Mouse (Mus musculus): ENCODE data around the gene Zfp157. TPM values are rescaled to one million over a fixed set of nuclear protein-coding genes. Genes with fewer than 3 reads are reported as not detected.
"Not testable (repeated sequence)": the region's sequence is repeated elsewhere in the genome, so short reads cannot be mapped to it uniquely, and the experiment has no call there.

Gene Zfp157
- total and polyA plus RNA-seq, 3 experiments: 7.8 to 12.7 (median 8.6) TPM

GRCm38 (mm10) chr5:138397795-138398337 lies 43.4 kb upstream of the Zfp157 start:
- no peak for TF ChIP-seq KAT2A (IDR thresholded peaks at IDR 0.05; ENCODE audit: insufficient replicate concordance, low read length)
- TF ChIP-seq E2F4 (IDR thresholded peaks at IDR 0.05; ENCODE audit: insufficient replicate concordance, low read depth, low read length): no peak
- TF ChIP-seq ZKSCAN1 (IDR thresholded peaks at IDR 0.05; ENCODE audit: borderline replicate concordance, low read depth, low read length): no peak
- TF ChIP-seq GABPA (IDR thresholded peaks at IDR 0.05; ENCODE audit: insufficient replicate concordance, low read depth, low read length): no peak
- no peak for TF ChIP-seq ZNF384 (IDR thresholded peaks at IDR 0.05; ENCODE audit: low read depth, low read length)
- no peak for TF ChIP-seq ELF1 (IDR thresholded peaks at IDR 0.05; ENCODE audit: low read depth, low read length)
- no peak for TF ChIP-seq NRF1 (IDR thresholded peaks at IDR 0.05; ENCODE audit: low read depth, low read length)
- TF ChIP-seq MYC (IDR thresholded peaks at IDR 0.05; ENCODE audit: low read depth, low read length): no peak
- no peak for TF ChIP-seq MAX (IDR thresholded peaks at IDR 0.05; ENCODE audit: low read length)
- no peak for TF ChIP-seq UBTF (IDR thresholded peaks at IDR 0.05; ENCODE audit: low read depth, low read length)
- no peak for TF ChIP-seq CHD2 (IDR thresholded peaks at IDR 0.05; ENCODE audit: low read length)
- TF ChIP-seq NELFE (IDR thresholded peaks at IDR 0.05; ENCODE audit: low read depth, low read length): no peak
- no peak for TF ChIP-seq SIN3A (IDR thresholded peaks at IDR 0.05; ENCODE audit: low read length)
- no peak for TF ChIP-seq JUN (IDR thresholded peaks at IDR 0.05; ENCODE audit: insufficient read depth, low read depth, low read length)
- no peak for TF ChIP-seq TCF12 (IDR thresholded peaks at IDR 0.05; ENCODE audit: low read depth, low read length)
- no peak for TF ChIP-seq POLR2AphosphoS2 (IDR thresholded peaks at IDR 0.05; ENCODE audit: low read depth, low read length)
- TF ChIP-seq PAX5 (IDR thresholded peaks at IDR 0.05; ENCODE audit: low read length): no peak
- Histone ChIP-seq H3K4me3 (replicated peaks in 1 of 3; ENCODE audit: low read depth in 2 of 3, low read length in 2 of 3, poor library complexity in 1 of 3) (no peak overlapping the region), H3K27ac (ENCODE audit: insufficient read depth, low read depth) (no peak overlapping the region), H3K9me3 (replicated peaks; ENCODE audit: low read length) (no peaks in the 10 kb centered on the region), H3K9ac (ENCODE audit: insufficient read depth, low read depth) (no peak overlapping the region), H3K4me2 (ENCODE audit: insufficient read depth, low read depth, poor library complexity, severe bottlenecking) (no peak overlapping the region), H3K79me2 (replicated peaks; ENCODE audit: control insufficient read depth, extremely low read depth, insufficient read depth, poor library complexity, severe bottlenecking) (no peaks in the 10 kb centered on the region), H3K36me3 (replicated peaks in 1 of 2; ENCODE audit: control insufficient read depth in 1 of 2, insufficient read depth in 1 of 2, low read length in 1 of 2) (no peaks in the 10 kb centered on the region), H3K4me1 (ENCODE audit: control insufficient read depth in 1 of 2, insufficient read depth in 2 of 2) (no peaks in the 10 kb centered on the region), H3K27me3 (replicated peaks) (peaks cover 17% of the 10 kb centered on the region)
- in situ Hi-C loops (cut with MboI; ENCODE audit: low pct_ligation_motif_present, low pct_unique_long_range_greater_than_20kb, low sequenced_read_pairs) (no loop called here), dilution Hi-C loops (cut with MboI; ENCODE audit: extremely low pct_ligation_motif_present, extremely low pct_unique_long_range_greater_than_20kb, low sequenced_read_pairs) (no loop called here)
- DNase-seq (ENCODE audit: extremely low read depth): no peak

DNA sequence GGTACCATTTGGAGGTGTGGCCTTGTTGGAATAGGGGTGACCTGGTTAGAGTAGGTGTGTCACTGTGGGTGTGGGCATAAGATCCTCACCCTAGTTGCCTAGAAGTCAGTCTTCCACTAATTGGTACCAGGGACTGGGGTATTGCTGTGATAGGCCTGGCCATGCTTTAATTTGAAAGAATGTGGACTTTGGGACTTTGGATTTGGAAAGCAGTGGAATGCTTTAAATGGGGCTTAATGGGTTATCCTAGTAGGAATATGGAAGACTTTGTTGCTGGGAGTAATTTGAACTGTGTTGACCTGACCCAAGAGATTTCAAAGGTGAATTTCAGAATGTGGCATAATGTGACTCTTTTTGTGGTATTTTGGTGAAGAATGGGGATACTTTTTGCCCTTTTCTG lies 40.8 kb upstream of the Zfp157 start:
- H3K36me3 ChIP-seq (replicated peaks in 1 of 2; ENCODE audit: control insufficient read depth in 1 of 2, insufficient read depth in 1 of 2, low read length in 1 of 2); H3K4me2 ChIP-seq (ENCODE audit: insufficient read depth, low read depth, poor library complexity, severe bottlenecking); H3K4me1 ChIP-seq (ENCODE audit: control insufficient read depth in 1 of 2, insufficient read depth in 2 of 2); DNase-seq (ENCODE audit: extremely low read depth); H3K9ac ChIP-seq (ENCODE audit: insufficient read depth, low read depth); in situ Hi-C loops (cut with MboI; ENCODE audit: low pct_ligation_motif_present, low pct_unique_long_range_greater_than_20kb, low sequenced_read_pairs); H3K4me3 ChIP-seq (replicated peaks in 1 of 3; ENCODE audit: low read depth in 2 of 3, low read length in 2 of 3, poor library complexity in 1 of 3); H3K79me2 ChIP-seq (replicated peaks; ENCODE audit: control insufficient read depth, extremely low read depth, insufficient read depth, poor library complexity, severe bottlenecking); dilution Hi-C loops (cut with MboI; ENCODE audit: extremely low pct_ligation_motif_present, extremely low pct_unique_long_range_greater_than_20kb, low sequenced_read_pairs); H3K27ac ChIP-seq (ENCODE audit: insufficient read depth, low read depth); H3K9me3 ChIP-seq (replicated peaks; ENCODE audit: low read length): not testable (repeated sequence)
- peaks cover 21% of the 10 kb centered on the region for H3K27me3 ChIP-seq (replicated peaks)

All from CH12.LX (cell line).